Mouse (Mus musculus) layer of hippocampus, postnatal 10 days (tissue): ENCODE data around the gene Fbxo22. TPM values are rescaled to one million over a fixed set of nuclear protein-coding genes. Genes with fewer than 3 reads are reported as not detected.

Source experiments
- total RNA-seq, 2 experiments: library from RNA; stranded (reverse); gene quantifications; 2 replicates each; pipeline ENCODE4 v1.2.3; 2021

Fbxo22 gene
- total RNA-seq, 2 experiments from 2014 or later: 39.9 to 40.7 TPM

Other genes starting within 250 kb of the Fbxo22 start
- gene Chrna5, start 228.0 kb upstream of the Fbxo22 start, total RNA-seq: 10 to 100 TPM; 16.1 to 18.4 TPM
- 1 to 10 TPM; 1.2 to 1.7 TPM for gene Chrna3, start 182.4 kb upstream of the Fbxo22 start, total RNA-seq
- under 1 TPM in 1 of 2 experiments, not detected in 1; 0.11 TPM for gene Chrnb4, start 160.1 kb upstream of the Fbxo22 start, total RNA-seq
- 10 to 100 TPM; 42.1 to 52.3 TPM for gene Ube2q2, start 60.1 kb upstream of the Fbxo22 start, total RNA-seq
- under 1 TPM; 0.57 to 0.65 TPM for gene Nrg4, start 117.9 kb downstream of the Fbxo22 start, total RNA-seq
- 1 to 10 TPM; 7.7 to 10.0 TPM for gene Tmem266, start 118.0 kb downstream of the Fbxo22 start, total RNA-seq